Mouse (Mus musculus) spleen, adult 2 months (tissue): ENCODE data around the gene Hba-a1.

Experiments
- CTCF ChIP-seq: fragments of 200-500 bp; IDR thresholded peaks from 2 replicates; pipeline ENCODE4 v1.5.1; 2011; ENCODE audit warnings: mild to moderate bottlenecking, inconsistent platforms; ENCODE audit not compliant: insufficient read depth, insufficient read length, insufficient replicate concordance; ENCODE audit errors: extremely low read depth
- POLR2A ChIP-seq: fragments of 200-500 bp; IDR thresholded peaks from 2 replicates; pipeline ENCODE4 v1.6.1; 2011; ENCODE audit warnings: low read depth, low read length, inconsistent platforms

GRCm38 (mm10) chr11:32316009-32316408 lies 32.7 kb downstream of the Hba-a1 start:
- TF ChIP-seq CTCF (no peak), POLR2A (no peak)
